Mouse (Mus musculus) heart, embryonic 12.5 days (tissue): Measurements from ENCODE around the gene Ogfrl1. TPM values are rescaled to one million over a fixed set of nuclear protein-coding genes. Genes with fewer than 3 reads are reported as not detected.
A peak's percentile ranks its signal among the peaks of the same experiment; 100 is the strongest.

Experiments
- ATAC-seq: fragments of 200-750 bp; cut with Nextera tagmentation; 2 replicates; pipeline ENCODE4 v1.8.0; 2017; ENCODE audit warnings: moderate TSS enrichment, moderate library complexity; ENCODE audit not compliant: insufficient number of reproducible peaks, low FRiP score
- H3K27ac ChIP-seq: fragments of 300-500 bp; sonication (generic); 2 replicates; pipeline ENCODE4 v1.5.1; 2016; ENCODE audit warnings: mild to moderate bottlenecking, moderate library complexity; ENCODE audit not compliant: poor library complexity, severe bottlenecking
- H3K27me3 ChIP-seq: fragments of 300-500 bp; sonication (generic); replicated peaks from 2 replicates; pipeline ENCODE4 v1.6.1; 2016; ENCODE audit warnings: mild to moderate bottlenecking, moderate library complexity
- H3K36me3 ChIP-seq: fragments of 300-500 bp; sonication (generic); 2 replicates; pipeline ENCODE4 v1.6.1; 2016; ENCODE audit warnings: mild to moderate bottlenecking, moderate library complexity
- H3K4me1 ChIP-seq: fragments of 300-500 bp; sonication (generic); replicated peaks from 2 replicates; pipeline ENCODE4 v1.6.1; 2016; ENCODE audit warnings: mild to moderate bottlenecking
- H3K4me2 ChIP-seq: fragments of 300-500 bp; sonication (generic); 2 replicates; pipeline ENCODE4 v1.6.1; 2016; ENCODE audit warnings: mild to moderate bottlenecking, moderate library complexity
- H3K4me3 ChIP-seq: fragments of 300-500 bp; sonication (generic); 2 replicates; pipeline ENCODE4 v1.5.1; 2016; ENCODE audit warnings: mild to moderate bottlenecking
- H3K9ac ChIP-seq: fragments of 300-500 bp; sonication (generic); 2 replicates; pipeline ENCODE4 v1.6.1; 2016; ENCODE audit warnings: mild to moderate bottlenecking, moderate library complexity
- H3K9me3 ChIP-seq: fragments of 300-500 bp; sonication (generic); replicated peaks from 2 replicates; pipeline ENCODE4 v1.6.1; 2016; ENCODE audit warnings: mild to moderate bottlenecking, moderate library complexity
- WGBS: fragments of 180-500 bp; shearing (Covaris S2); methylation state at CpG from one replicate; pipeline ENCODE4 v1.1.7; 2016; 5-methylcytosine and 5-hydroxymethylcytosine counted together
- polyA plus RNA-seq: library from polyadenylated mRNA; unstranded; fragments of >200 nt; fragmentation: Nextera tagmentation; extraction: Ambion mirVana; gene quantifications from 2 replicates; pipeline ENCODE4 v1.2.1, GENCODE M21; 2016

The Ogfrl1 gene
- polyA plus RNA-seq, 1 experiment from 2014 or later, result 14.8 TPM

- Histone ChIP-seq H3K9me3 (no peaks in the 10 kb centered on the region), H3K36me3 (no peaks in the 10 kb centered on the region), H3K27ac (peak overlapping the region; percentile 17; the same call in 1 of the 2 replicates), H3K4me1 (peaks cover 6% of the 10 kb centered on the region; the same call in 1 of the 2 replicates), H3K9ac (no peak overlapping the region), H3K4me2 (peak overlapping the region; percentile 60), H3K4me3 (peak overlapping the region; percentile 22), H3K27me3 (no peaks in the 10 kb centered on the region)
- WGBS, result 32% methylated on average over 10 of the region's 10 CpGs
- ATAC-seq, result no peak
These were observed 76.2 kb downstream of the Ogfrl1 start for GRCm38 (mm10) chr1:23321331-23321851.

DNA sequence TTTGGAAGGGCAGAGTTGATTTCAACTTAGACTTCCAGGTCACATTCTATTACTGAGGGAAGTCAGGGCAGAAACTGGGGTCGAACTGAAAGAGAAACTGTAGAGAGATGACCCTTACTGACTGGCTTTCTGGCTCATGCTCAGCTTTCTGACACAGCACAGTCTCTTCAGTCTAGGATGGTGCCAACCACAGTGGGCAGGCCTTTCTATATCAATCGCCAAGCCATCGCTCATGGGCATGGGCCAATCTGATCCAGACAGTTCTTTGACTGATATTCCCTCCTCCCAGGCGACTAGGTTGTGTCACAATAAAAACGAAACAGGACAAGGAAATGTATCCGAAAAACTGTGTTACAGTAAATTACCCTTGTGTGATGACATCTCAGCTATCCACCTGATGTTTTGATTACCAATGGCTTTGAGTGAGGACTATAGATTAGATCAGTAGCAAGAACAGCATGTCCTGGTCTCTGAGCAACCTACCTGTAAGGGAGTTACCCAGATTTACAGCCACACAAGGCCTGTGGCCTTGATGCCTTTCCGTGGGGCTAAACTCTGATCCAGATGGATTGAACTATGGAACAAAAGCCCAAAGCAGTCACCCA lies 76.9 kb downstream of the Ogfrl1 start:
- peak overlapping the region; percentile 60; the same call in 1 of the 2 replicates for H3K4me2 ChIP-seq
- H3K9ac ChIP-seq, result no peak overlapping the region
- H3K27me3 ChIP-seq, result no peaks in the 10 kb centered on the region
- no peak overlapping the region for H3K4me3 ChIP-seq
- H3K36me3 ChIP-seq, result no peaks in the 10 kb centered on the region
- H3K27ac ChIP-seq, result peak overlapping the region; percentile 17; the same call in 1 of the 2 replicates
- peaks cover 6% of the 10 kb centered on the region; the same call in 1 of the 2 replicates for H3K4me1 ChIP-seq
- 82% methylated on average over 7 of the region's 7 CpGs for WGBS
- ATAC-seq, result no peak
- no peaks in the 10 kb centered on the region for H3K9me3 ChIP-seq
